Mouse (Mus musculus) WW6 (cell line): ENCODE measurements around the gene Pphln1.
"Not testable (repeated sequence)": the region's sequence is repeated elsewhere in the genome, so short reads cannot be mapped to it uniquely, and the experiment has no call there.

Experiments used
- DNase-seq: peaks from one replicate; pipeline ENCODE4 v3.0.0-alpha.2; 2013; ENCODE audit warnings: low read depth, low spot score

The Pphln1 gene

GRCm38 (mm10) chr15:93397826-93398698, at the start of gene Pphln1, which contains the start of gene Zcrb1:
Gene Pphln1, plus strand, starts transcription at chr15:93398350.
Gene Zcrb1, minus strand, starts transcription at chr15:93398334.
- peak; percentile 55 for DNase-seq

- no peak for DNase-seq
Observed at GRCm38 (mm10) chr15:93358346-93359095, 39.6 kb upstream of the Pphln1 start.

GRCm38 (mm10) chr15:93365561-93365960, 32.6 kb upstream of the Pphln1 start:
- no peak for DNase-seq

GRCm38 (mm10) chr15:93368558-93368957, 29.6 kb upstream of the Pphln1 start:
- no peak for DNase-seq

GRCm38 (mm10) chr15:93371838-93372237, 26.3 kb upstream of the Pphln1 start:
- no peak for DNase-seq

GRCm38 (mm10) chr15:93372525-93373119, 25.5 kb upstream of the Pphln1 start:
- DNase-seq = not testable (repeated sequence)

- no peak for DNase-seq
Observed at GRCm38 (mm10) chr15:93375696-93376095, 22.5 kb upstream of the Pphln1 start.

- no peak for DNase-seq
Observed at GRCm38 (mm10) chr15:93379177-93379576, 19.0 kb upstream of the Pphln1 start.

GRCm38 (mm10) chr15:93381337-93381736, 16.8 kb upstream of the Pphln1 start:
- no peak for DNase-seq

GRCm38 (mm10) chr15:93397269-93397668, 881 bp upstream of the Pphln1 start:
- no peak for DNase-seq

- no peak for DNase-seq
Observed at GRCm38 (mm10) chr15:93398699-93399540, 770 bp downstream of the Pphln1 start.

- no peak for DNase-seq
Observed at GRCm38 (mm10) chr15:93401446-93401845, 3.3 kb downstream of the Pphln1 start.

GRCm38 (mm10) chr15:93402730-93403129, 4.6 kb downstream of the Pphln1 start:
- no peak for DNase-seq

GRCm38 (mm10) chr15:93404849-93405248, 6.7 kb downstream of the Pphln1 start:
- no peak for DNase-seq

- DNase-seq = no peak
Observed at GRCm38 (mm10) chr15:93405446-93405986, 7.4 kb downstream of the Pphln1 start.

GRCm38 (mm10) chr15:93406492-93406891, 8.3 kb downstream of the Pphln1 start:
- no peak for DNase-seq

- no peak for DNase-seq
Observed at GRCm38 (mm10) chr15:93412445-93412844, 14.3 kb downstream of the Pphln1 start.

- DNase-seq = no peak
Observed at GRCm38 (mm10) chr15:93414456-93414855, 16.3 kb downstream of the Pphln1 start.

GRCm38 (mm10) chr15:93416300-93416699, 18.1 kb downstream of the Pphln1 start:
- DNase-seq = no peak

- no peak for DNase-seq
Observed at GRCm38 (mm10) chr15:93420596-93420995, 22.4 kb downstream of the Pphln1 start.

GRCm38 (mm10) chr15:93422537-93422936, 24.4 kb downstream of the Pphln1 start:
- DNase-seq = no peak
